Mouse (Mus musculus): ENCODE data around the gene Sec14l3.

DNA sequence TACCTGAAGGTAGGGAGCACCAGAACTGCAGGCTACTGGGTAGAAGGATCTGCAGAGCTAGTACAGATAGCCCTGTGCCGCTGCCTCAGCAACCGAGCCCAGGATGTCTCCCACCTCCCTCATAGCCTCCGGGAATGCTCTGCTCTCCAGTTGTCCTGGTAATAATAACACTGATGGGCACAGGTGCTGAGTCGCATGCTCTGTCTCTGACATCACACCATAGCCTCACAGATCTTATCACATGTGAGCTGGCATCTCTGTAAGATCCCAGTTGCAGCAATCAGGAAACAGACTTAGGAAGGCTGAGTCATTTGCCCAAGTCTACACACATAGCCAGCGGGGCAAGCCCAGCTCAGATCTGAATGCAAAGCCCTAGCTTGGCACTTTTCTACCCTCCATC is 37.2 kb downstream of the Sec14l3 start:
- TF ChIP-seq CTCF (IDR thresholded peaks at IDR 0.05; ENCODE audit: low read depth) = no peak
- no peak for TF ChIP-seq EP300 (IDR thresholded peaks at IDR 0.05; ENCODE audit: low read depth)
